Mouse (Mus musculus): ENCODE measurements around the gene Bckdha.

GRCm38 (mm10) chr7:25619722-25619991 is 39.1 kb downstream of the Bckdha start:
- TF ChIP-seq EP300 (IDR thresholded peaks at IDR 0.05; ENCODE audit: low read depth) (no peak), CTCF (IDR thresholded peaks at IDR 0.05; ENCODE audit: low read depth) (no peak)

Measured in liver, embryonic 14.5 days (tissue).